Mouse (Mus musculus): ENCODE measurements around the gene Gfi1.

Gene Gfi1

DNA sequence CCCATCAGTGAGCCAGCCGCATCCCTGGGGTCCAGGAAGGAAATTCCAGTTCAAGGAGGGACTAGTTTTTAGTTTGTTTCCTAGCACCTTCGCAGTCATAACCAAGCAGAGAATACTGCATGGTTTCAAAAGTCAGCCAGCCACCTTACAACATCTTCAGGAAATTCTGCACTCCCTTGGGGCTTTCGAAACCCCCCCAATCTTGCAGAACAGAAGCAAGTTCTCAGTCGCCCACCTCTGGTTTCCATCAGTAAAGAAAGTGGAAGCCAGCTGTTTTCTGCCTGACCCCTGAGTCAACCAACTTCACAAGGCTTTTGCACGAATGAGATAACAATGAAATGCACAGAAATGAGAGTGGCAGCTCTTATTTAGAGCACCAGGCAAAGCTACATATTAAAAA lies 47.4 kb downstream of the Gfi1 start:
- no peak for DNase-seq (ENCODE audit: low read depth, low spot score)

Measured in ZHBTc4 (cell line).